Mouse (Mus musculus): Measurements from ENCODE around the gene Fgfr2.

DNA sequence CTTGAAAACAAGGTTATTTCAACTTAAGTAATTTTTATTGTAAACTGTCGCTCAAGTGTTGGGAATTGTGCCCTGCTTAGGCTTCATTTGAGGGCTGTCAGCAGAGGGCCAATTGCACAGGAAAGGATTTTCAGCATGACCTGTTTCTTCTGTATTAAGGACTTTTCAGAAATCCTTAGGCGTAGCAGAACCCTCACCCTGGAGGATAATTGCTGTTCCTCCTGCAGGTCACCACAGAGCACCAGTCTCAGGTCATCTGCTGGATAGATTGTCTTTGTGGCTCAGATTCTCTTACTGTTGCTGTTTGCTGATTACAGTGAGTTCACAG, 2227.6 kb downstream of the Fgfr2 start:
- TF ChIP-seq CTCF (IDR thresholded peaks at IDR 0.05; ENCODE audit: borderline replicate concordance, extremely low read depth, insufficient read depth, insufficient read length) (no peak), POLR2A (IDR thresholded peaks at IDR 0.05; ENCODE audit: borderline replicate concordance, extremely low read depth, insufficient read depth, insufficient read length, poor library complexity, severe bottlenecking) (no peak)

All from brain, embryonic 14.5 days (tissue).